Mouse (Mus musculus): Measurements from ENCODE around the gene Rplp1. TPM values are rescaled to one million over a fixed set of nuclear protein-coding genes. Genes with fewer than 3 reads are reported as not detected.
A peak's percentile ranks its signal among the peaks of the same experiment; 100 is the strongest.

Rplp1 gene
- polyA plus RNA-seq, 1 experiment = 8,063 TPM

GRCm38 (mm10) chr9:61895014-61895413 lies 19.3 kb downstream of the Rplp1 start:
- Histone ChIP-seq H3K27ac (ENCODE audit: insufficient read depth, low read depth, low read length) (peak overlapping the region; percentile 90), H3K27me3 (replicated peaks; ENCODE audit: control insufficient read depth, insufficient read depth, low read length) (no peaks in the 10 kb centered on the region), H3K36me3 (ENCODE audit: control insufficient read depth, insufficient read depth, low read length) (no peaks in the 10 kb centered on the region), H3K4me3 (ENCODE audit: insufficient read depth, low read depth, low read length) (no peak overlapping the region), H3K4me1 (ENCODE audit: control insufficient read depth, insufficient read depth, low read length) (no peaks in the 10 kb centered on the region; the same call in 1 of the 2 replicates)
- DNase-seq = peak; percentile 77
- no peak for TF ChIP-seq CTCF (conservative IDR thresholded peaks at IDR 0.05; ENCODE audit: insufficient read depth, insufficient read length, low read depth, low read length)
- TF ChIP-seq POLR2A (IDR thresholded peaks at IDR 0.05; ENCODE audit: low read depth, low read length) = no peak
- WGBS = 60% methylated on average over 8 of the region's 8 CpGs

- 80% methylated on average over 8 of the region's 8 CpGs for WGBS
- Histone ChIP-seq H3K27ac (ENCODE audit: insufficient read depth, low read depth, low read length) (no peak overlapping the region), H3K4me3 (ENCODE audit: insufficient read depth, low read depth, low read length) (no peak overlapping the region), H3K27me3 (replicated peaks; ENCODE audit: control insufficient read depth, insufficient read depth, low read length) (no peaks in the 10 kb centered on the region), H3K36me3 (ENCODE audit: control insufficient read depth, insufficient read depth, low read length) (no peaks in the 10 kb centered on the region), H3K4me1 (ENCODE audit: control insufficient read depth, insufficient read depth, low read length) (no peaks in the 10 kb centered on the region)
- no peak for DNase-seq
- TF ChIP-seq CTCF (conservative IDR thresholded peaks at IDR 0.05; ENCODE audit: insufficient read depth, insufficient read length, low read depth, low read length) = no peak
- TF ChIP-seq POLR2A (IDR thresholded peaks at IDR 0.05; ENCODE audit: low read depth, low read length) = no peak
Observed at GRCm38 (mm10) chr9:61889855-61890254, 24.5 kb downstream of the Rplp1 start.

- H3K4me1 ChIP-seq (ENCODE audit: control insufficient read depth, insufficient read depth, low read length) = no peaks in the 10 kb centered on the region
- no peak for DNase-seq
- H3K36me3 ChIP-seq (ENCODE audit: control insufficient read depth, insufficient read depth, low read length) = no peaks in the 10 kb centered on the region
- 64% methylated on average over 11 of the region's 11 CpGs for WGBS
- no peak overlapping the region for H3K27ac ChIP-seq (ENCODE audit: insufficient read depth, low read depth, low read length)
- TF ChIP-seq POLR2A (IDR thresholded peaks at IDR 0.05; ENCODE audit: low read depth, low read length) (no peak), CTCF (conservative IDR thresholded peaks at IDR 0.05; ENCODE audit: insufficient read depth, insufficient read length, low read depth, low read length) (no peak)
- no peak overlapping the region for H3K4me3 ChIP-seq (ENCODE audit: insufficient read depth, low read depth, low read length)
- H3K27me3 ChIP-seq (replicated peaks; ENCODE audit: control insufficient read depth, insufficient read depth, low read length) = no peaks in the 10 kb centered on the region
Observed at GRCm38 (mm10) chr9:61887661-61888379, 26.5 kb downstream of the Rplp1 start.

- Histone ChIP-seq H3K27ac (ENCODE audit: insufficient read depth, low read depth, low read length) (no peak overlapping the region), H3K4me3 (ENCODE audit: insufficient read depth, low read depth, low read length) (no peak overlapping the region), H3K4me1 (ENCODE audit: control insufficient read depth, insufficient read depth, low read length) (no peaks in the 10 kb centered on the region), H3K36me3 (ENCODE audit: control insufficient read depth, insufficient read depth, low read length) (no peaks in the 10 kb centered on the region), H3K27me3 (replicated peaks; ENCODE audit: control insufficient read depth, insufficient read depth, low read length) (no peaks in the 10 kb centered on the region)
- WGBS = 74% methylated on average over 7 of the region's 7 CpGs
- no peak for TF ChIP-seq CTCF (conservative IDR thresholded peaks at IDR 0.05; ENCODE audit: insufficient read depth, insufficient read length, low read depth, low read length)
- DNase-seq = no peak
Observed at GRCm38 (mm10) chr9:61885964-61886363, 28.4 kb downstream of the Rplp1 start.

GRCm38 (mm10) chr9:61884936-61885335 lies 29.4 kb downstream of the Rplp1 start:
- no peaks in the 10 kb centered on the region for H3K36me3 ChIP-seq (ENCODE audit: control insufficient read depth, insufficient read depth, low read length)
- no peak for TF ChIP-seq POLR2A (IDR thresholded peaks at IDR 0.05; ENCODE audit: low read depth, low read length)
- no peak for TF ChIP-seq CTCF (conservative IDR thresholded peaks at IDR 0.05; ENCODE audit: insufficient read depth, insufficient read length, low read depth, low read length)
- H3K27me3 ChIP-seq (replicated peaks; ENCODE audit: control insufficient read depth, insufficient read depth, low read length) = no peaks in the 10 kb centered on the region
- no peaks in the 10 kb centered on the region for H3K4me1 ChIP-seq (ENCODE audit: control insufficient read depth, insufficient read depth, low read length)
- no peak overlapping the region for H3K27ac ChIP-seq (ENCODE audit: insufficient read depth, low read depth, low read length)
- WGBS = 37% methylated on average over 13 of the region's 13 CpGs
- peak; percentile 35 for DNase-seq
- H3K4me3 ChIP-seq (ENCODE audit: insufficient read depth, low read depth, low read length) = no peak overlapping the region

GRCm38 (mm10) chr9:61884375-61884774 lies 30.0 kb downstream of the Rplp1 start:
- Histone ChIP-seq H3K4me3 (ENCODE audit: insufficient read depth, low read depth, low read length) (no peak overlapping the region), H3K36me3 (ENCODE audit: control insufficient read depth, insufficient read depth, low read length) (no peaks in the 10 kb centered on the region), H3K27me3 (replicated peaks; ENCODE audit: control insufficient read depth, insufficient read depth, low read length) (no peaks in the 10 kb centered on the region), H3K4me1 (ENCODE audit: control insufficient read depth, insufficient read depth, low read length) (no peaks in the 10 kb centered on the region), H3K27ac (ENCODE audit: insufficient read depth, low read depth, low read length) (no peak overlapping the region)
- WGBS = 89% methylated on average over 7 of the region's 7 CpGs
- TF ChIP-seq CTCF (conservative IDR thresholded peaks at IDR 0.05; ENCODE audit: insufficient read depth, insufficient read length, low read depth, low read length) = no peak
- no peak for TF ChIP-seq POLR2A (IDR thresholded peaks at IDR 0.05; ENCODE audit: low read depth, low read length)
- no peak for DNase-seq

GRCm38 (mm10) chr9:61882179-61882578 lies 32.2 kb downstream of the Rplp1 start:
- Histone ChIP-seq H3K4me1 (ENCODE audit: control insufficient read depth, insufficient read depth, low read length) (no peaks in the 10 kb centered on the region), H3K4me3 (ENCODE audit: insufficient read depth, low read depth, low read length) (no peak overlapping the region), H3K27me3 (replicated peaks; ENCODE audit: control insufficient read depth, insufficient read depth, low read length) (no peaks in the 10 kb centered on the region), H3K36me3 (ENCODE audit: control insufficient read depth, insufficient read depth, low read length) (no peaks in the 10 kb centered on the region), H3K27ac (ENCODE audit: insufficient read depth, low read depth, low read length) (no peak overlapping the region)
- WGBS = 66% methylated on average over 3 of the region's 3 CpGs
- no peak for DNase-seq
- TF ChIP-seq CTCF (conservative IDR thresholded peaks at IDR 0.05; ENCODE audit: insufficient read depth, insufficient read length, low read depth, low read length) = no peak
- no peak for TF ChIP-seq POLR2A (IDR thresholded peaks at IDR 0.05; ENCODE audit: low read depth, low read length)

All from kidney, adult 2 months (tissue).